Mouse (Mus musculus) thymus, adult 2 months (tissue): ENCODE measurements around the gene Hpd.

ENCODE experiments used
- CTCF ChIP-seq: fragments of 200-500 bp; IDR thresholded peaks from 2 replicates; pipeline ENCODE4 v1.5.1; 2012; ENCODE audit warnings: mild to moderate bottlenecking, control low read depth, low read length, moderate library complexity, borderline replicate concordance; ENCODE audit not compliant: control insufficient read depth, poor library complexity, insufficient read depth; ENCODE audit errors: extremely low read depth
- POLR2A ChIP-seq: fragments of 200-500 bp; IDR thresholded peaks from 2 replicates; pipeline ENCODE4 v1.6.1; 2012; ENCODE audit warnings: mild to moderate bottlenecking, low read length, control low read depth, moderate library complexity; ENCODE audit not compliant: control insufficient read depth, poor library complexity, insufficient read depth; ENCODE audit errors: extremely low read depth

DNA sequence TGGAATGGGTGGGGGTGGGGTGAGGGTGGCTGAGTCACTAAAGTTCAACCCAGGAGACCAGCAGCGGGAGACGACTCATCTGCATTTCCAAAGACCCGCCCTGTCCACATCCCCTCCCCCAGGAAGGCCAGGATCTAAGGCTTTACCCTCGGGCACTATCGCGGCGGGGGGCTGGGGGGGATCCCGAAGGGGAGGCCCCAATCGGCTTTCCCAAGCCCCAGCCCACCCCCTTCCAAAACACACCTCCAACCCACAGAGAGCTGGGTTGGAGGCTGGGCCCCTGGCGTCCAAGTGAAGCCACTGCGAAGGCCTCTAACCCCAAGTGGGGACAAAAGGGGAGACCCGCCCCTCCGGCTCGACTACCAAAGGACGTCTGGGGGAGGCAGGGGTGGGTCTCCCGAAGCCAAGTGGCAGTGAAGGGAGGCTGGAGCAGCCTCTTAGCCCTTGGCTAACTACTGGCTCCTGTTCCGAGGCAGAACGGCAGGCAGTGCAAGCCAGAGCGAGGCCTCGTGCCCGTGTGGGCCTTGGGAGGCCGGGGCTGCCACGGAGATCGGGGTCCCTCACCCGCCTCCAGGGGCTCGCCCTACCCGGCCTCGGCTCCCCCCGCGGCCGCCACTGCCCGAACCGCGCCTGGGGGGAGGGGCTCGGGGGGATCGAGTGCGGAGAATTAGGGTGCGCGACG, 44.2 kb downstream of the Hpd start:
- no peak for TF ChIP-seq CTCF
- TF ChIP-seq POLR2A: no peak
